Mouse (Mus musculus): ENCODE data around the gene Mucl3. TPM values are rescaled to one million over a fixed set of nuclear protein-coding genes. Genes with fewer than 3 reads are reported as not detected.

Mucl3 gene
- total and polyA plus RNA-seq, 2 experiments from 2014 or later = 0.10 TPM; not detected in 1

DNA sequence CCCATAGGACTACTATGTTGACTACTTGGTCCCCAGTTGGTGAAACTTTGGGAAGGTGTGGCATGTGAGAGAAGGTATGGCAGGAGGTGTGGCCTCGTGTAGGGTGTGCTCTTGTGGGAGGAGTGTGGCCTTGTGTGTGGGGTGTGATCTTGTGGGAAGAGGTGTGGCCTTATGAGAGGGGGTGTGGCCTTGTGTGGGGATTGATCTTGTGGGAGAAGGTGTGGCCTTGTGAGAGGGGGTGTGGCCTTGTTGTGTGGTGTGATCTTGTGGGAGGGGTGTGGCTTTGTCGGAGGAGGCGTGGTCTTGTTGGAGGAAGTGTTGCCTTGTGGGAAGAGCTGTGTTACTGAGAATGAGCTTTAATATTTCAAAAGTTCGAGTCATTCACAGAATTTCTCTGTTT is 26.4 kb downstream of the Mucl3 start:
- ATAC-seq (no peak), DNase-seq (ENCODE audit: low spot score) (no peak)
- H3K27ac ChIP-seq = no peak overlapping the region
- no peak overlapping the region for H3K4me3 ChIP-seq (ENCODE audit: low read length)
- H3K27me3 ChIP-seq (ENCODE audit: insufficient read depth, low read length) = no peaks in the 10 kb centered on the region
- H3K4me1 ChIP-seq (ENCODE audit: insufficient read depth, low read length) = no peaks in the 10 kb centered on the region
- H3K4me2 ChIP-seq (ENCODE audit: low read depth, low read length) = no peak overlapping the region
- no peaks in the 10 kb centered on the region for H3K36me3 ChIP-seq (ENCODE audit: insufficient read depth, low read length)
- no peak for TF ChIP-seq CTCF (IDR thresholded peaks at IDR 0.05; ENCODE audit: low read depth)
- H3K9me3 ChIP-seq (ENCODE audit: low read length) = no peaks in the 10 kb centered on the region
- no peak overlapping the region for H3K9ac ChIP-seq (replicated peaks; ENCODE audit: low read length)
- 79% methylated on average over 4 of the region's 4 CpGs for WGBS

DNA sequence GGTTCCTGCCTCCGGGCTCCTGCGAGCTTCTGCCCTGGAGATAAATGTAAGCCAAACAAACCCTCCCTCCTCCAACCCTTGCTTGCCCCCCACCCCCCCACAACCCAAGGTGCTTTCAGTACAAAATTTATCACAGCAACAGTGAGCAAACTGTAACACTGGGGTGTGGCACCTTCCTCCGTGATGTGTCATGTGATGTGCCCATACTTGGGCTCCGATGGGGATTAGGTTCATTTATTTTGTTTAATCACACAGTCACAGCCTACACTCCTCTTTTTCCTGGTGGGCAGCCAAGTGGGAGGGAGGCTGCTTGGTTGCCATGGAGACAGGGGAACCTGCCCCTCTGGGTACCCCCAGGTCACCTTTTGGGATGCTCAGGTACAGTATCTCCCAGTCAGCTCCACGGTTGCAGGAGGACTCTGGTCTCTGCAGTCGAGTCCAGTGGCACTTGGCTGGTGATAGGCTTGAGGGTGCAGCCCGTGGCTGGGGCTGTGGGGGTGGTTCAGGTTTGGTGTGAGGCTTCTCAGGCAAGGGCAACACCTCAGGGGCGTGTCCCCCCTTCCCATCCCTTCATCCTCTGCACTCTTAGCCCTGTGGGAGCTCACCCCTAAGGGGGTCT is 41.6 kb downstream of the Mucl3 start:
- WGBS = 55% methylated on average over 8 of the region's 8 CpGs
- Histone ChIP-seq H3K36me3 (ENCODE audit: insufficient read depth, low read length) (no peaks in the 10 kb centered on the region), H3K4me2 (ENCODE audit: low read depth, low read length) (no peak overlapping the region), H3K4me3 (ENCODE audit: low read length) (no peak overlapping the region), H3K4me1 (ENCODE audit: insufficient read depth, low read length) (no peaks in the 10 kb centered on the region), H3K27ac (no peak overlapping the region), H3K9me3 (ENCODE audit: low read length) (no peaks in the 10 kb centered on the region), H3K27me3 (ENCODE audit: insufficient read depth, low read length) (no peaks in the 10 kb centered on the region), H3K9ac (replicated peaks; ENCODE audit: low read length) (no peak overlapping the region)
- DNase-seq (ENCODE audit: low spot score) = no peak
- no peak for ATAC-seq
- TF ChIP-seq CTCF (IDR thresholded peaks at IDR 0.05; ENCODE audit: low read depth) = no peak

DNA sequence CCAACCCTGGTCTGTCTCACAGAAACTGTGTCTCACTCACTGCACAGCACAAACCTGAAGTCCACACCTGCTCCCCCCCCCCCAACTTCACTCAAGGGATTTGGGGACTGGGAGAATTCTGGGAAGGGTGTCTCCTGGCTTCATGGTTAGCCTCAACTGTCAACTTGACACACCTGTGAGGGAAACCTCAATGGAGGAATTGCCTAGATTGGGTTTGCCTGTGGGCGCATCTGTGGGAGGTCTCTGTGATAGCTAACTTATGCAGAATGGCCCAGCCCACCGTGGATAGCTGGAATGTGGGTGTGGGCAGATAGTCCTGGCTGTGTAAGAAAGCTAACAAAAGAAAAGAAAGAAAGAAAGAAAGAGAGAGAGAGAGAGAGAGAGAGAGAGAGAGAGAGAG is 42.2 kb downstream of the Mucl3 start, which contains the start of gene Sfta2:
TSS of gene Sfta2 (plus strand) at position 301 of the 400 bp plus-strand sequence.
- H3K27me3 ChIP-seq (ENCODE audit: insufficient read depth, low read length) = no peaks in the 10 kb centered on the region
- TF ChIP-seq CTCF (IDR thresholded peaks at IDR 0.05; ENCODE audit: low read depth) = no peak
- H3K27ac ChIP-seq = no peak within 1 kb of the TSS
- 60% methylated on average over 2 of the region's 2 CpGs for WGBS
- ATAC-seq (no peak), DNase-seq (ENCODE audit: low spot score) (no peak)
- H3K4me1 ChIP-seq (ENCODE audit: insufficient read depth, low read length) = no peaks in the 10 kb centered on the region
- H3K36me3 ChIP-seq (ENCODE audit: insufficient read depth, low read length) = no peaks in the 10 kb centered on the region
- no peak within 1 kb of the TSS for H3K9ac ChIP-seq (replicated peaks; ENCODE audit: low read length)
- no peak within 1 kb of the TSS for H3K4me2 ChIP-seq (ENCODE audit: low read depth, low read length)
- no peaks in the 10 kb centered on the region for H3K9me3 ChIP-seq (ENCODE audit: low read length)
- H3K4me3 ChIP-seq (ENCODE audit: low read length) = no peak within 1 kb of the TSS

DNA sequence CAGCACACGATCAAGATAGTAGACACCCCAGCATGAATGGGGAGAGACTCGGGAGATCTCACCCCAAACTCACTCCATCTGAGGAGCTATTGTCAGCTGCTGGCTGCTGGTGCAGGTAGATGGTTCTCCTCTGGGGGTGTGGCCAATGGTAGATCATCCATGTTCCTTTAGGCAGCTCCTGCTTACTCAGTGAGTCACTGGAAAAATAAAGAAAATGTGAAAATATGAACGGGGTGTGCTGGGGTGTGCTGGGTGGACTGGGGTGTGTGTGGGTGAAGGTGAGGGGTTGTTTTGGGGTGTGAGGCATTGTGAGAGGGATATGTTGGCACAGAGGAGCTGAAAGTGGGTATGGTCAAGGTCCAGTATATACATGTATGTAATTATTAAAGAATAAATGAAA is 46.1 kb downstream of the Mucl3 start:
- H3K36me3 ChIP-seq (ENCODE audit: insufficient read depth, low read length) = no peaks in the 10 kb centered on the region
- H3K9me3 ChIP-seq (ENCODE audit: low read length) = no peaks in the 10 kb centered on the region
- H3K27ac ChIP-seq = no peak overlapping the region
- no peak overlapping the region for H3K4me2 ChIP-seq (ENCODE audit: low read depth, low read length)
- 96% methylated on average over 3 of the region's 3 CpGs for WGBS
- H3K4me3 ChIP-seq (ENCODE audit: low read length) = no peak overlapping the region
- H3K9ac ChIP-seq (replicated peaks; ENCODE audit: low read length) = no peak overlapping the region
- ATAC-seq (no peak), DNase-seq (ENCODE audit: low spot score) (no peak)
- H3K4me1 ChIP-seq (ENCODE audit: insufficient read depth, low read length) = no peaks in the 10 kb centered on the region
- TF ChIP-seq CTCF (IDR thresholded peaks at IDR 0.05; ENCODE audit: low read depth) = no peak
- no peaks in the 10 kb centered on the region for H3K27me3 ChIP-seq (ENCODE audit: insufficient read depth, low read length)

DNA sequence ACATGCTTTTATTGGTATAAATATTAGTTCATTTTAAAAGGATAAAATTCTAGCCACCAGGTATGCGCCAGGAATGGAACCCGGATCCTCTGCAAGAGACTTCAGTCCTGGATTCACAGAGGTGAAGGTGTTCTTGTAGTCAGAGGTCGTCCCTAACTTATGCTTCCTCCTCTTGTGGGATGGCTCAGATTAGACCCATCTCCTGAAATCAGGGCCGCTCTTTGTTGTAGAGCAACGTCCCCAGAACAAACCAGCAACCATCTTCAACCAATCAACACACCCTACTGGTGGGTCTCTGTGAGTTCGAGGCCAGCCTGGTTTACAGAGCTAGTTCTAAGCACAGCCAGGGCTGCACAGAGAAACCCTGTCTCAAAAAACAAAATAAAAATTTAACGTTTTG is 49.0 kb downstream of the Mucl3 start:
- no peak for TF ChIP-seq CTCF (IDR thresholded peaks at IDR 0.05; ENCODE audit: low read depth)
- H3K27me3 ChIP-seq (ENCODE audit: insufficient read depth, low read length) = no peaks in the 10 kb centered on the region
- ATAC-seq (no peak), DNase-seq (ENCODE audit: low spot score) (no peak)
- H3K9ac ChIP-seq (replicated peaks; ENCODE audit: low read length) = no peak overlapping the region
- H3K4me2 ChIP-seq (ENCODE audit: low read depth, low read length) = no peak overlapping the region
- H3K27ac ChIP-seq = no peak overlapping the region
- H3K36me3 ChIP-seq (ENCODE audit: insufficient read depth, low read length) = no peaks in the 10 kb centered on the region
- WGBS = 87% methylated on average over 7 of the region's 7 CpGs
- H3K4me1 ChIP-seq (ENCODE audit: insufficient read depth, low read length) = no peaks in the 10 kb centered on the region
- H3K9me3 ChIP-seq (ENCODE audit: low read length) = no peaks in the 10 kb centered on the region
- H3K4me3 ChIP-seq (ENCODE audit: low read length) = no peak overlapping the region

DNA sequence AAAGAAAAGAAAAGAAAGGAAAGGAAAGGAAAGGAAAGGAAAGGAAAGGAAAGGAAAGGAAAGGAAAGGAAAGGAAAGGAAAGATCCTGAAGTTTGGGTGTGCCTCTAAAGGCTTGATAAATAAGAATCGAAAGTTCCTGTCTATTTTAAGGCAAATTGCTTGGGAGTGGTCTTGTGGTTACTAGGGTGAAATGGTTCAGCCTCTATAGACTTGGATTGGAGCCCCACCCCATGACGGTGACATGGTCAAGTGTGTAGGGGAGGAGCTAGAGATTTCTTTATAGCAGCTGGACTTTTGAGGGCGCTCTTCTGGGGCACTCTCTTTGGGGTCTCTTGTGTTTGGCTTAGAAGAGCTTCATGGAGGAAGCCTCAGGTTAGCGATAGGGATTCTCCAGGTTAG is 49.7 kb downstream of the Mucl3 start:
- H3K9me3 ChIP-seq (ENCODE audit: low read length) = no peaks in the 10 kb centered on the region
- WGBS = 38% methylated on average over 4 of the region's 4 CpGs
- no peaks in the 10 kb centered on the region for H3K36me3 ChIP-seq (ENCODE audit: insufficient read depth, low read length)
- no peak overlapping the region for H3K4me3 ChIP-seq (ENCODE audit: low read length)
- no peak for ATAC-seq
- H3K27ac ChIP-seq = no peak overlapping the region
- H3K9ac ChIP-seq (replicated peaks; ENCODE audit: low read length) = no peak overlapping the region
- no peak for TF ChIP-seq CTCF (IDR thresholded peaks at IDR 0.05; ENCODE audit: low read depth)
- no peak overlapping the region for H3K4me2 ChIP-seq (ENCODE audit: low read depth, low read length)
- no peaks in the 10 kb centered on the region for H3K27me3 ChIP-seq (ENCODE audit: insufficient read depth, low read length)
- no peak for DNase-seq (ENCODE audit: low spot score)
- no peaks in the 10 kb centered on the region for H3K4me1 ChIP-seq (ENCODE audit: insufficient read depth, low read length)

DNA sequence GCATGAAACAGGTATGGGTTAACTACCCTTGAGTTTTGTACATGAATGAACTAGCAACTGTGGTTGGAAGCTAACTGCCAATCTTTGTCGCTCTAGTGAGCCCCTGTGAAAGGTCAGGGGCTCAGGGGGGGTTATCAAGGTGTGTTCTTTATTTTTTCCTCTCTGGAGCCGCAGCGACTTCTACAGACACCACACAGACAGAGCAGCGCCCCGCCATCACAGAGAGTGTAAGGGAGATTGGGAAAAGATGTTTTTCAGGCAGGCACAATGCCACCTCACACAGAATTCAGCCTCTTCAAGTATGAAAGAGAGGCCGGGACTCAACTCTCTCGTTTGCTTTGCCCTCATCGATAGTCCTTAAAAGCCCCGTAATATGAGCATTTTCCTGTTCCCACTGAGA is 51.4 kb downstream of the Mucl3 start:
- DNase-seq (ENCODE audit: low spot score) = no peak

More for the DNA sequence above, 51.4 kb downstream of the Mucl3 start:
- no peak for ATAC-seq
- H3K27me3 ChIP-seq (ENCODE audit: insufficient read depth, low read length) = no peaks in the 10 kb centered on the region
- H3K9ac ChIP-seq (replicated peaks; ENCODE audit: low read length) = no peak overlapping the region
- 87% methylated on average over 9 of the region's 9 CpGs for WGBS
- no peaks in the 10 kb centered on the region for H3K4me1 ChIP-seq (ENCODE audit: insufficient read depth, low read length)
- H3K9me3 ChIP-seq (ENCODE audit: low read length) = no peaks in the 10 kb centered on the region
- 0 out of 2 replicates have a peak overlapping the region, but pooled peaks have one; percentile 77 for H3K27ac ChIP-seq
- H3K36me3 ChIP-seq (ENCODE audit: insufficient read depth, low read length) = no peaks in the 10 kb centered on the region
- no peak overlapping the region for H3K4me3 ChIP-seq (ENCODE audit: low read length)
- no peak overlapping the region for H3K4me2 ChIP-seq (ENCODE audit: low read depth, low read length)
- no peak for TF ChIP-seq CTCF (IDR thresholded peaks at IDR 0.05; ENCODE audit: low read depth)

Data from hindbrain, postnatal 0 days (tissue).